ENCODE assay signal across 16 mouse cellular contexts in genomic region chr1:25063964-25064363, GRCm38 (mm10).
DNase-seq lines count a peak whose midpoint lies in the region; ATAC-seq and TF ChIP-seq lines count a peak whose summit lies in the region.
"Had no signal": no experiment of that assay in that cellular context is flagged by ENCODE, and none has a peak within 500 bp of the region (broad histone marks: within the 10 kb centered on the region; RNA-seq: fewer than 3 reads in every experiment).

No protein-coding gene starts in this region.

- no peak for TF ChIP-seq EP300 in stomach, postnatal 0 days (optimal IDR thresholded peaks at IDR 0.05)

- H3K79me2 ChIP-seq in liver, adult 2 months (ENCODE audit: control insufficient read depth, insufficient read depth, low read length), result no peaks in the 10 kb centered on the region

- no peak for TF ChIP-seq CTCF in liver, adult 2 months (IDR thresholded peaks at IDR 0.05; ENCODE audit: low read depth, low read length)
- TF ChIP-seq CTCF in lung, embryonic 14.5 days (IDR thresholded peaks at IDR 0.05; ENCODE audit: low read depth), result no peak
- TF ChIP-seq CTCF in stomach, postnatal 0 days (IDR thresholded peaks at IDR 0.05; ENCODE audit: low read depth), result no peak
- TF ChIP-seq CTCF in midbrain, postnatal 0 days (IDR thresholded peaks at IDR 0.05), result no peak

- WGBS in liver, adult 2 months, result 4% methylated on average over 6 of the region's 6 CpGs
- 20% methylated on average over 6 of the region's 6 CpGs for WGBS in liver, embryonic 12.5 days (ENCODE audit: insufficient replicate concordance)
- whole genome bisulfite sequencing in embryonic facial prominence, embryonic 15.5 days, result 24% methylated on average over 6 of the region's 6 CpGs
- WGBS in lung, embryonic 14.5 days, result 27% methylated on average over 6 of the region's 6 CpGs
- WGBS in stomach, postnatal 0 days, result 19% methylated on average over 6 of the region's 6 CpGs
- WGBS in midbrain, postnatal 0 days, result 39% methylated on average over 6 of the region's 6 CpGs

- ATAC-seq in liver, embryonic 12.5 days, result no peak
- no peak for ATAC-seq in embryonic facial prominence, embryonic 15.5 days (ENCODE audit: insufficient number of reproducible peaks, low FRiP score, low TSS enrichment, low read depth)
- peak; percentile 66; the same call in 1 of the 2 replicates for ATAC-seq in lung, embryonic 14.5 days (ENCODE audit: insufficient read depth)
- ATAC-seq in stomach, postnatal 0 days (ENCODE audit: low FRiP score, low TSS enrichment), result peak; percentile 70
- no peak for ATAC-seq in midbrain, postnatal 0 days (ENCODE audit: low FRiP score)

- peak; percentile 4 for DNase-seq in liver, adult 2 months (ENCODE audit: extremely low read depth, low read depth, low spot score)
- DNase-seq in lung, embryonic 14.5 days, result peak; percentile 3
- peak; percentile 35 for DNase-seq in stomach, postnatal 0 days (ENCODE audit: low spot score)
- no peak for DNase-seq in retina, embryonic 14.5 days (ENCODE audit: low spot score)
- DNase-seq in midbrain, postnatal 0 days (ENCODE audit: low spot score), result no peak
- DNase-seq: adrenal gland, postnatal 10 days; cerebellum, adult 9-10 months; gastrocnemius, postnatal 36 days; right cerebral cortex, postnatal 14 days; thymus, postnatal 25 days had no signal

- no peak overlapping the region for H3K9ac ChIP-seq in liver, adult 2 months (ENCODE audit: low read depth, low read length)
- H3K9ac ChIP-seq in liver, embryonic 12.5 days, result no peak overlapping the region
- H3K9ac ChIP-seq in embryonic facial prominence, embryonic 15.5 days, result no peak overlapping the region
- H3K9ac ChIP-seq in lung, embryonic 14.5 days, result no peak overlapping the region
- H3K9ac ChIP-seq in stomach, postnatal 0 days (ENCODE audit: low read length), result no peak overlapping the region
- no peak overlapping the region for H3K9ac ChIP-seq in midbrain, postnatal 0 days (replicated peaks; ENCODE audit: low read length, poor library complexity, severe bottlenecking)
- H3K9ac ChIP-seq: liver, embryonic 14.5 days had no signal

- H3K4me1 ChIP-seq in liver, adult 2 months (ENCODE audit: control insufficient read depth, insufficient read depth, low read length), result no peaks in the 10 kb centered on the region
- no peaks in the 10 kb centered on the region for H3K4me1 ChIP-seq in liver, embryonic 12.5 days
- no peaks in the 10 kb centered on the region for H3K4me1 ChIP-seq in embryonic facial prominence, embryonic 15.5 days
- H3K4me1 ChIP-seq in lung, embryonic 14.5 days (ENCODE audit: insufficient read depth), result no peaks in the 10 kb centered on the region
- H3K4me1 ChIP-seq in stomach, postnatal 0 days (replicated peaks; ENCODE audit: control insufficient read depth, insufficient read depth), result no peaks in the 10 kb centered on the region
- no peaks in the 10 kb centered on the region for H3K4me1 ChIP-seq in midbrain, postnatal 0 days (ENCODE audit: insufficient read depth, low read length)
- H3K4me1 ChIP-seq: midbrain, embryonic 10.5 days had no signal

- H3K27ac ChIP-seq in liver, adult 2 months (replicated peaks; ENCODE audit: insufficient read depth, low read depth, low read length), result no peak overlapping the region
- no peak overlapping the region for H3K27ac ChIP-seq in liver, embryonic 12.5 days
- no peak overlapping the region for H3K27ac ChIP-seq in embryonic facial prominence, embryonic 15.5 days (replicated peaks)
- H3K27ac ChIP-seq in lung, embryonic 14.5 days (ENCODE audit: low read depth), result no peak overlapping the region
- no peak overlapping the region for H3K27ac ChIP-seq in stomach, postnatal 0 days (replicated peaks)
- no peak overlapping the region for H3K27ac ChIP-seq in midbrain, postnatal 0 days (ENCODE audit: low read depth, low read length)
- H3K27ac ChIP-seq: left cerebral cortex, adult 2 months; liver, embryonic 14.5 days; midbrain, embryonic 10.5 days had no signal

- no peaks in the 10 kb centered on the region for H3K36me3 ChIP-seq in liver, adult 2 months (ENCODE audit: control insufficient read depth, insufficient read depth, low read length)
- H3K36me3 ChIP-seq in liver, embryonic 12.5 days, result no peaks in the 10 kb centered on the region
- no peaks in the 10 kb centered on the region for H3K36me3 ChIP-seq in embryonic facial prominence, embryonic 15.5 days
- no peaks in the 10 kb centered on the region for H3K36me3 ChIP-seq in lung, embryonic 14.5 days (ENCODE audit: insufficient read depth)
- H3K36me3 ChIP-seq in stomach, postnatal 0 days (ENCODE audit: control insufficient read depth, insufficient read depth, low read length), result no peaks in the 10 kb centered on the region
- H3K36me3 ChIP-seq in midbrain, postnatal 0 days (ENCODE audit: insufficient read depth, low read length), result peaks cover 3% of the 10 kb centered on the region; the same call in 1 of the 2 replicates
- H3K36me3 ChIP-seq: midbrain, embryonic 10.5 days had no signal

- TF ChIP-seq POLR2A in liver, adult 2 months (IDR thresholded peaks at IDR 0.05; ENCODE audit: extremely low read depth, insufficient read depth, low read length), result no peak

- no peaks in the 10 kb centered on the region; the same call in 1 of the 2 replicates for H3K9me3 ChIP-seq in liver, embryonic 12.5 days (replicated peaks)
- no peaks in the 10 kb centered on the region for H3K9me3 ChIP-seq in embryonic facial prominence, embryonic 15.5 days (replicated peaks)
- H3K9me3 ChIP-seq in lung, embryonic 14.5 days (ENCODE audit: low read depth, low read length), result no peaks in the 10 kb centered on the region
- H3K9me3 ChIP-seq in stomach, postnatal 0 days (ENCODE audit: control insufficient read depth, low read length), result no peaks in the 10 kb centered on the region
- H3K9me3 ChIP-seq in midbrain, postnatal 0 days (ENCODE audit: low read length), result no peaks in the 10 kb centered on the region
- H3K9me3 ChIP-seq: midbrain, embryonic 10.5 days had no signal

- no peaks in the 10 kb centered on the region for H3K27me3 ChIP-seq in liver, adult 2 months (ENCODE audit: control insufficient read depth, insufficient read depth, low read length)
- no peaks in the 10 kb centered on the region for H3K27me3 ChIP-seq in liver, embryonic 12.5 days (replicated peaks)
- no peaks in the 10 kb centered on the region for H3K27me3 ChIP-seq in embryonic facial prominence, embryonic 15.5 days
- H3K27me3 ChIP-seq in lung, embryonic 14.5 days (ENCODE audit: insufficient read depth, low read length), result no peaks in the 10 kb centered on the region
- no peaks in the 10 kb centered on the region for H3K27me3 ChIP-seq in stomach, postnatal 0 days (ENCODE audit: control insufficient read depth, insufficient read depth, low read length)
- no peaks in the 10 kb centered on the region for H3K27me3 ChIP-seq in midbrain, postnatal 0 days (ENCODE audit: insufficient read depth, low read length)
- H3K27me3 ChIP-seq: CH12.LX had no signal

- H3K4me2 ChIP-seq in liver, embryonic 12.5 days, result no peak overlapping the region
- peak overlapping the region; percentile 24; the same call in 1 of the 2 replicates for H3K4me2 ChIP-seq in embryonic facial prominence, embryonic 15.5 days (replicated peaks)
- H3K4me2 ChIP-seq in lung, embryonic 14.5 days, result peak overlapping the region; percentile 20; the same call in 1 of the 2 replicates
- H3K4me2 ChIP-seq in stomach, postnatal 0 days (replicated peaks; ENCODE audit: low read depth), result no peak overlapping the region
- H3K4me2 ChIP-seq in midbrain, postnatal 0 days (ENCODE audit: low read depth, low read length, poor library complexity, severe bottlenecking), result no peak overlapping the region

- no peak overlapping the region for H3K4me3 ChIP-seq in liver, adult 2 months (ENCODE audit: insufficient read depth, low read depth, low read length)
- no peak overlapping the region for H3K4me3 ChIP-seq in liver, embryonic 12.5 days
- H3K4me3 ChIP-seq in embryonic facial prominence, embryonic 15.5 days (replicated peaks), result peak overlapping the region; percentile 9; the same call in 1 of the 2 replicates
- H3K4me3 ChIP-seq in lung, embryonic 14.5 days (ENCODE audit: low read depth, low read length), result no peak overlapping the region
- H3K4me3 ChIP-seq in stomach, postnatal 0 days (ENCODE audit: low read depth, low read length), result no peak overlapping the region
- no peak overlapping the region for H3K4me3 ChIP-seq in midbrain, postnatal 0 days (ENCODE audit: low read depth, low read length)
- H3K4me3 ChIP-seq: left cerebral cortex, adult 2 months; midbrain, embryonic 10.5 days had no signal

Comparison
In these comparisons a context has a peak if more than half of its experiments do, and no peak if none do; other contexts are left out.
1. DNase-seq: peak in liver, adult 2 months (single experiment), lung, embryonic 14.5 days (single experiment) and stomach, postnatal 0 days (single experiment); none in retina, embryonic 14.5 days (single experiment) and midbrain, postnatal 0 days (single experiment).
2. ATAC-seq: peak in lung, embryonic 14.5 days (single experiment) and stomach, postnatal 0 days (single experiment); none in liver, embryonic 12.5 days (single experiment), embryonic facial prominence, embryonic 15.5 days (single experiment) and midbrain, postnatal 0 days (single experiment).
3. H3K4me2 ChIP-seq: peak in embryonic facial prominence, embryonic 15.5 days (single experiment) and lung, embryonic 14.5 days (single experiment); none in liver, embryonic 12.5 days (single experiment), stomach, postnatal 0 days (single experiment) and midbrain, postnatal 0 days (single experiment).